Mouse (Mus musculus): ENCODE measurements around the gene Baz2b.

- TF ChIP-seq POLR2A (IDR thresholded peaks at IDR 0.05; ENCODE audit: insufficient read depth, low read depth, low read length), result no peak; the same call in 1 of the 2 replicates
- no peak for TF ChIP-seq CTCF (IDR thresholded peaks at IDR 0.05; ENCODE audit: insufficient read depth, low read depth, low read length)
These were observed 84.3 kb downstream of the Baz2b start for GRCm38 (mm10) chr2:60125049-60126004.
